Mouse (Mus musculus) spleen, postnatal 4 days (tissue): Measurements from ENCODE around the gene Klhl22.
A peak's percentile ranks its signal among the peaks of the same experiment; 100 is the strongest.
"Not testable (repeated sequence)": the region's sequence is repeated elsewhere in the genome, so short reads cannot be mapped to it uniquely, and the experiment has no call there.

Source experiments
- DNase-seq, 2 experiments: peaks; one replicate each; pipeline ENCODE4 v3.0.0; 2022; ENCODE audit warnings: low spot score in 2 of 2

Klhl22 gene

GRCm38 (mm10) chr16:17759344-17759773 lies at the start of gene Klhl22:
Gene Klhl22, plus strand, starts transcription at chr16:17759618.
- DNase-seq: peak; percentile 83 to 92

- no peak for DNase-seq
Measured at GRCm38 (mm10) chr16:17717791-17718190, 41.6 kb upstream of the Klhl22 start.

GRCm38 (mm10) chr16:17721114-17721808 lies 38.2 kb upstream of the Klhl22 start:
- DNase-seq: no peak

GRCm38 (mm10) chr16:17721822-17722460 lies 37.5 kb upstream of the Klhl22 start:
- DNase-seq: no peak

- DNase-seq: peak; percentile 88 to 95
Measured at GRCm38 (mm10) chr16:17722461-17723324, 36.7 kb upstream of the Klhl22 start.

- no peak for DNase-seq
Measured at GRCm38 (mm10) chr16:17723325-17723626, 36.1 kb upstream of the Klhl22 start.

GRCm38 (mm10) chr16:17724448-17724847 lies 35.0 kb upstream of the Klhl22 start:
- DNase-seq: no peak

- DNase-seq: peak; percentile 52 to 67
Measured at GRCm38 (mm10) chr16:17727179-17727861, 32.1 kb upstream of the Klhl22 start.

- DNase-seq: no peak
Measured at GRCm38 (mm10) chr16:17729974-17730373, 29.4 kb upstream of the Klhl22 start.

GRCm38 (mm10) chr16:17732021-17732420 lies 27.4 kb upstream of the Klhl22 start:
- DNase-seq: no peak

GRCm38 (mm10) chr16:17732431-17732830 lies 27.0 kb upstream of the Klhl22 start:
- no peak for DNase-seq

- no peak for DNase-seq
Measured at GRCm38 (mm10) chr16:17732841-17733340, 26.5 kb upstream of the Klhl22 start, which contains the start of gene Med15. Gene Med15, minus strand, starts transcription at chr16:17732891.

GRCm38 (mm10) chr16:17733646-17734045 lies 25.8 kb upstream of the Klhl22 start:
- DNase-seq: no peak

- not testable (repeated sequence) for DNase-seq
Measured at GRCm38 (mm10) chr16:17734872-17735271, 24.5 kb upstream of the Klhl22 start.

- no peak for DNase-seq
Measured at GRCm38 (mm10) chr16:17736156-17736555, 23.3 kb upstream of the Klhl22 start.

GRCm38 (mm10) chr16:17740080-17740479 lies 19.3 kb upstream of the Klhl22 start:
- no peak for DNase-seq

GRCm38 (mm10) chr16:17742810-17743209 lies 16.6 kb upstream of the Klhl22 start:
- DNase-seq: no peak

GRCm38 (mm10) chr16:17743279-17743678 lies 16.1 kb upstream of the Klhl22 start:
- no peak for DNase-seq

- DNase-seq: no peak
Measured at GRCm38 (mm10) chr16:17744536-17744935, 14.9 kb upstream of the Klhl22 start.

GRCm38 (mm10) chr16:17745067-17745466 lies 14.4 kb upstream of the Klhl22 start:
- no peak for DNase-seq

- DNase-seq: no peak
Measured at GRCm38 (mm10) chr16:17753001-17753400, 6.4 kb upstream of the Klhl22 start.

- no peak for DNase-seq
Measured at GRCm38 (mm10) chr16:17753686-17754085, 5.7 kb upstream of the Klhl22 start.
